Mouse (Mus musculus) E14TG2a.4 (cell line): ENCODE data around the gene Lancl2.

ENCODE experiments used
- CTCF ChIP-seq: conservative IDR thresholded peaks from 2 replicates; pipeline ENCODE4 v1.5.1; 2014; ENCODE audit warnings: low read length
- NANOG ChIP-seq: IDR thresholded peaks from 2 replicates; pipeline ENCODE4 v1.6.1; 2014; ENCODE audit warnings: borderline replicate concordance, low read length, mixed read lengths
- POU5F1 ChIP-seq: IDR thresholded peaks from 2 replicates; pipeline ENCODE4 v1.6.1; 2014; ENCODE audit warnings: low read length, borderline replicate concordance

GRCm38 (mm10) chr6:57773792-57774191, 71.5 kb downstream of the Lancl2 start:
- TF ChIP-seq CTCF (no peak), NANOG (no peak), POU5F1 (no peak)
